Mouse (Mus musculus) right cerebral cortex, postnatal 14 days (tissue): Measurements from ENCODE around the gene Gm7735.
"Not testable (repeated sequence)": the region's sequence is repeated elsewhere in the genome, so short reads cannot be mapped to it uniquely, and the experiment has no call there.

Experiments
- DNase-seq: peaks from one replicate; pipeline ENCODE4 v3.0.0; 2022

The Gm7735 gene

DNA sequence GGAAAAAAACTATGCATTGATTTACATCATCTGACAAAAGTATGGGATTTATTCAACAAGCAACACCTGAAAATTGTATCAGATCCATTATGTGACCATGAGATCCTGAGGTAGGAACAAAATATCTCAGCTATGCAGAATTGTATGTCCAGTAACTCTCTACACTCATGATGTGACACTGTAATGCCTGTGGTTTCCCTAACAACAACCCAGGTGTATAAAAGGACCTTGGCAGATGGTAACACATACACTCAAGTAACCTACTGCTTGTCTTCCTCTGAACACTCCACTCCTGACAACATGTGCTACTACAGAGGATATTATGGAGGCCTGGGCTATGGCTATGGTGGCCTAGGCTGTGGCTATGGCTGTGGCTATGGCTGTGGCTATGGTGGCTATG lies at the start of gene Gm7735:
TSS of gene Gm7735 (plus strand) at position 301 of the 400 bp plus-strand sequence.
- not testable (repeated sequence) for DNase-seq

DNA sequence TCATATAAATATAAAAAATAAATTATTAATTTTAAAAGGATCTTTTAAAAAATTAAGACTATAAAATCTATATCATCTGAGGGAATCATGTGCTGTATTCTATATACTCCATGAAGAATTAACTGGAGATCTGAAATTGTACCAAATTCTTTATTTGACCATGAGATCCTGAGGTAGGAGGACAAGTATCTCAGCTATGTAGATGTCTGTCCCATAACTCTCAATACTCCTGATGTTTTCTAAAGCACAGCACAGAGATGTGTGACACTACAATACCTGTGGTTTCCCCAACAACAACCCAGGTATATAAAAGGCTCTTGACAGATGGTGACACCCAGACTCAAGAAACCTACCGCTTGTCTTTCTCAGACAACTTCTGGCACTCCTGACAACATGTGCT lies 28.7 kb upstream of the Gm7735 start, which contains the start of gene Gm6358:
TSS of gene Gm6358 (plus strand) at position 301 of the 400 bp plus-strand sequence.
- DNase-seq, result no peak

DNA sequence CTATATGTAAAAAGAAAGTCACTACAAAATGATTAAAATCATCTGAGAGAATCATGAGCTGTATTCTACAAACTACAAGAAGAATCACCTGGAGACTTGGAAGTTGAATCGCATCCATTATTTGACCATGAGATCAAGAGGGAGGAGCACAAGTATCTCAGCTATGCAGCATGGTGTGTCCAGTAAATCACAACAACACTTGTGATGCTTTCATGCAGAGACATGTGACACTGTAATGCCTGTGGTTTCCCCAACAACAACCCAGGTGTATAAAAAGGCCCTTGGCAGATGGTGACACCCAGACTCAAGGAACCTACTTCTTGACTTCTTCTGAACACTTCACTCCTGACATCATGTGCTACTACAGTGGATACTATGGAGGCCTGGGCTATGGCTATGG lies 18.5 kb upstream of the Gm7735 start, which contains the start of gene Gm10061:
TSS of gene Gm10061 (plus strand) at position 301 of the 400 bp plus-strand sequence.
- DNase-seq, result no peak

GRCm38 (mm10) chr16:89157652-89158051 lies 11.6 kb upstream of the Gm7735 start, which contains the start of gene Gm9789:
TSS of gene Gm9789 (plus strand) at chr16:89157952.
- no peak for DNase-seq

DNA sequence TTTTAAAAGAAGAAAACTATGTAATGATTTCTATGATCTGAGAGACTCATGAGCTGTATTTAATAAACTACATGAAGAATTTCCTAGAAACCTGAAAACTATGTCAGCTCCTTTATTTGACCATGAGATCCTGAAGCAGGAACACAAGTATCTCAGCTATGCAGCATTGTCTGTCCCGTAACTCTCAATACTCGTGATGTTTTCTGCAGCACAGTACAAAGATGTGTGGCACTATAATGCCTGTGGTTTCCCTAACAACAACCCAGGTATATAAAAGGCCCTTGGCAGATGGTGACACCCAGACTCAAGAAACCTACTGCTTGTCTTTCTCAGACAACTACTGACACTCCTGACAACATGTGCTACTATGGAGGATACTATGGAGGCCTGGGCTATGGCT lies 5.1 kb downstream of the Gm7735 start, which contains the start of gene 1110057P08Rik:
TSS of gene 1110057P08Rik (plus strand) at position 301 of the 400 bp plus-strand sequence.
- no peak for DNase-seq

DNA sequence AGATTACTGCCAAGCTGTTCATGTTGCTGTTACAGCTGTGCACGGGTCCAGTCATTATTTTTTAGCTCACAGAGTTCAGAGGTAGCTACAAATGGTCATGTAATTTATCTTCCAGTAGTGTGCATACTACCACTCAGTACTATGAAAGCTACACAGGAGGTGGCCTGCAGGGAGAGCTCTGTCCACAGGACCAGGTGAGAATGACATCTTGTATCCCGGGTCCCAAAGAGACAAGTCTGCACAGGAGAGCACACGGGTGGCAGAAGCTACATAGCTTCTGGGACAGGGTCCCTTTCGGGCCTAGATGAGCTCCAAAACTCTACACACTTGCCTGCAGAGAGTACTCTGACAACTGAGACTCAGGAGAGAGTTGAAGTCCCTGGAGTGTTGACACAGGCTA lies 19.3 kb downstream of the Gm7735 start:
- DNase-seq, result no peak

- no peak for DNase-seq
These were observed 36.3 kb downstream of the Gm7735 start, which contains the start of gene Krtap20-2 for GRCm38 (mm10) chr16:89205561-89205960. TSS of gene Krtap20-2 (plus strand) at chr16:89205861.
